Mouse (Mus musculus): ENCODE measurements around the gene Cdk7.

GRCm38 (mm10) chr13:100774704-100775103 lies 44.0 kb upstream of the Cdk7 start:
- TF ChIP-seq POU5F1 (IDR thresholded peaks at IDR 0.05; ENCODE audit: borderline replicate concordance, low read length) = peak; percentile 76
- no peak for TF ChIP-seq CTCF (conservative IDR thresholded peaks at IDR 0.05; ENCODE audit: low read length)
